Comparison of ENCODE assay signal across 13 mouse cellular contexts in the genomic region with DNA sequence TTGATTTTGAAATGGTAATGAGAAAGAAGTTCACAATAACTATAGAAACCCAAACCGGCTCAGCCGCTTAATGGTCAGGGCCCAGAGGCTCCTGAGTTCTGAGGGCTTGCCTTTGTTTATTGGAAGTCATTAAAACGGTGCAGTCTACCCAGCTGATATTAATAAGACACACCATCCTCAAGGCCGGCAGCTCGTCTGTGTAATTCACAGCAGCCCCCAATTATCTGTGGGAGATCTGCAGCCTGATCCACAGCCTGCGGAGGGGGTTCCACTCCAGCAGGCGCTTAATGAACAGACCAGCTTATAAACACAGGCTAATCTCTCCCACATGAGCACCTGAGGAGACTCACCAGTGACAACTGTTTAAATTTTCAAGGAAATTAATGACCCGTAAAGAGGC.
DNase-seq lines count a peak whose midpoint lies in the region; ATAC-seq and TF ChIP-seq lines count a peak whose summit lies in the region.
"Had no signal": no experiment of that assay in that cellular context is flagged by ENCODE, and none has a peak within 500 bp of the region (broad histone marks: within the 10 kb centered on the region; RNA-seq: fewer than 3 reads in every experiment).

No protein-coding gene starts in this region.

- no peaks in the 10 kb centered on the region for H3K9me3 ChIP-seq in lung, embryonic 14.5 days (ENCODE audit: low read depth, low read length)
- no peaks in the 10 kb centered on the region for H3K9me3 ChIP-seq in forebrain, embryonic 16.5 days (ENCODE audit: control insufficient read depth, low read length)
- H3K9me3 ChIP-seq in limb, embryonic 13.5 days: no peaks in the 10 kb centered on the region
- H3K9me3 ChIP-seq: heart, embryonic 15.5 days had no signal

- TF ChIP-seq CTCF in lung, embryonic 14.5 days (IDR thresholded peaks at IDR 0.05; ENCODE audit: low read depth): no peak

- H3K9ac ChIP-seq in lung, embryonic 14.5 days: no peak overlapping the region
- H3K9ac ChIP-seq in forebrain, embryonic 16.5 days (replicated peaks; ENCODE audit: low read depth, low read length): no peak overlapping the region
- no peak overlapping the region for H3K9ac ChIP-seq in limb, embryonic 13.5 days
- H3K9ac ChIP-seq: heart, embryonic 15.5 days; liver, embryonic 14.5 days had no signal

- H3K36me3 ChIP-seq in lung, embryonic 14.5 days (ENCODE audit: insufficient read depth): no peaks in the 10 kb centered on the region
- H3K36me3 ChIP-seq in forebrain, embryonic 16.5 days (ENCODE audit: control insufficient read depth, insufficient read depth): no peaks in the 10 kb centered on the region
- H3K36me3 ChIP-seq in limb, embryonic 13.5 days: no peaks in the 10 kb centered on the region
- H3K36me3 ChIP-seq: heart, embryonic 15.5 days had no signal

- no peak overlapping the region for H3K4me2 ChIP-seq in lung, embryonic 14.5 days
- H3K4me2 ChIP-seq in forebrain, embryonic 16.5 days (ENCODE audit: low read length): no peak overlapping the region
- peak overlapping the region; percentile 39 for H3K4me2 ChIP-seq in limb, embryonic 13.5 days (replicated peaks)
- H3K4me2 ChIP-seq: heart, embryonic 15.5 days had no signal

- H3K27ac ChIP-seq in lung, embryonic 14.5 days (ENCODE audit: low read depth): no peak overlapping the region
- H3K27ac ChIP-seq in forebrain, embryonic 16.5 days (ENCODE audit: low read length): no peak overlapping the region
- H3K27ac ChIP-seq in limb, embryonic 13.5 days: no peak overlapping the region
- H3K27ac ChIP-seq: gastrocnemius, adult 2 months; heart, embryonic 15.5 days; liver, embryonic 14.5 days had no signal

- no peaks in the 10 kb centered on the region for H3K4me1 ChIP-seq in lung, embryonic 14.5 days (ENCODE audit: insufficient read depth)
- peaks cover 3% of the 10 kb centered on the region for H3K4me1 ChIP-seq in forebrain, embryonic 16.5 days (replicated peaks; ENCODE audit: control insufficient read depth, insufficient read depth, low read length)
- H3K4me1 ChIP-seq in limb, embryonic 13.5 days: peaks cover 24% of the 10 kb centered on the region
- H3K4me1 ChIP-seq: heart, embryonic 15.5 days had no signal

- no peak; the same call in 1 of the 2 replicates for ATAC-seq in lung, embryonic 14.5 days (ENCODE audit: insufficient read depth)
- ATAC-seq in forebrain, embryonic 16.5 days: peak; percentile 63
- ATAC-seq in limb, embryonic 13.5 days (ENCODE audit: low FRiP score, low read depth): peak; percentile 71
- no peak for ATAC-seq in megakaryocyte, adult 5-6 weeks (ENCODE audit: poor library complexity, severe bottlenecking)

- 24% methylated on average over 8 of the region's 8 CpGs for WGBS in lung, embryonic 14.5 days
- WGBS in forebrain, embryonic 16.5 days: 4% methylated on average over 8 of the region's 8 CpGs
- 9% methylated on average over 8 of the region's 8 CpGs for WGBS in limb, embryonic 13.5 days

- H3K4me3 ChIP-seq in lung, embryonic 14.5 days (ENCODE audit: low read depth, low read length): no peak overlapping the region
- H3K4me3 ChIP-seq in forebrain, embryonic 16.5 days (replicated peaks; ENCODE audit: low read length): no peak overlapping the region
- H3K4me3 ChIP-seq in limb, embryonic 13.5 days: no peak overlapping the region
- H3K4me3 ChIP-seq: gastrocnemius, adult 2 months; heart, embryonic 15.5 days had no signal

- peak; percentile 1 for DNase-seq in lung, embryonic 14.5 days
- DNase-seq in lung, postnatal 10 days: no peak
- peak; percentile 73 for DNase-seq in retina, embryonic 14.5 days (ENCODE audit: low spot score)
- no peak for DNase-seq in right cerebral cortex, postnatal 4 days
- no peak for DNase-seq in spleen, postnatal 14 days (ENCODE audit: low spot score in 2 of 2)
- DNase-seq: cerebellum, postnatal 36 days; gastrocnemius, adult 2 months; right cerebral cortex, postnatal 14 days had no signal

- no peaks in the 10 kb centered on the region for H3K27me3 ChIP-seq in lung, embryonic 14.5 days (ENCODE audit: insufficient read depth, low read length)
- H3K27me3 ChIP-seq in forebrain, embryonic 16.5 days (replicated peaks; ENCODE audit: control insufficient read depth, insufficient read depth, low read length): no peaks in the 10 kb centered on the region
- H3K27me3 ChIP-seq in limb, embryonic 13.5 days: no peaks in the 10 kb centered on the region
- H3K27me3 ChIP-seq: heart, embryonic 15.5 days had no signal

Comparison
In these comparisons a context has a peak if more than half of its experiments do, and no peak if none do; other contexts are left out.
1. DNase-seq: peak in lung, embryonic 14.5 days (single experiment) and retina, embryonic 14.5 days (single experiment); none in lung, postnatal 10 days (single experiment), right cerebral cortex, postnatal 4 days (single experiment) and spleen, postnatal 14 days (0 of 2).
2. ATAC-seq: peak in forebrain, embryonic 16.5 days (single experiment) and limb, embryonic 13.5 days (single experiment); none in lung, embryonic 14.5 days (single experiment) and megakaryocyte, adult 5-6 weeks (single experiment).